Mouse (Mus musculus) CD4-positive naive resting alpha-beta T cell, adult 76 days (primary cell): Measurements from ENCODE around the gene 1700012B09Rik. TPM values are rescaled to one million over a fixed set of nuclear protein-coding genes. Genes with fewer than 3 reads are reported as not detected.

Experiments
- total RNA-seq: library from RNA; stranded (reverse); gene quantifications from one replicate; pipeline ENCODE4 v1.2.4, GENCODE M21; 2023

1700012B09Rik gene
- not detected for total RNA-seq

DNA sequence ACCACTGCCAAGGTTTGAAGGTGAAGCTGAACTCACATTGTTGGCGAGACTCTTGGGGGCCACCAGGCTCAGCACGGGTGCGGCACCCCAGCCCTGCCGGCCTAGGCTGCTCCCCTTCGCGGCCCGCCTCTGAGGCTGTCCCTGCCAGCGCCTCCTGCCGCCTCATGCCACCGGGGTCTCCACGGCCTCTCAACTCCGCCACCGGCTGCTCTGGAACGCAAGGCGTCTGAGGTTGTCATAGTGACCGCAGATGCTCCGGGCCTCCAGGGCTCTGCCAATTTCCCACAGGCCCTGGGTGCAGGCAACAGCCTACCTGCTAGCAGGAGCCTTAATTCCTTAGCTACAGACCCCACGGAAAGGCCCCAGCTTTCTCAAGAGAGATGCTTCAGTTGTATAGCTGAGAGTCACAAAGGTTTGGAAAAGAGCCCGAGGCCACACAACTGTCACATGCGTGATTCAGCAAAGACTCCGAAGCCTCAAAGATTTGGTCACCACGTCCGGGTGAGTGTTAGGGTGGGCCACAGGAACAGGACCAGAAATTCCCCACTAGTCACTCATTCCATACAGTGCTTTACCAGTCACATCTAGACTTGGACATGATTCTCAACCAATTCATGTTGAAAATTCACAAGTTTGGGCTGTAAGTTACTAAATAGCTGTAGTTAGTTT lies at the start of gene 1700012B09Rik:
Gene 1700012B09Rik (minus strand): TSS at position 228 of the 669 bp plus-strand sequence.

DNA sequence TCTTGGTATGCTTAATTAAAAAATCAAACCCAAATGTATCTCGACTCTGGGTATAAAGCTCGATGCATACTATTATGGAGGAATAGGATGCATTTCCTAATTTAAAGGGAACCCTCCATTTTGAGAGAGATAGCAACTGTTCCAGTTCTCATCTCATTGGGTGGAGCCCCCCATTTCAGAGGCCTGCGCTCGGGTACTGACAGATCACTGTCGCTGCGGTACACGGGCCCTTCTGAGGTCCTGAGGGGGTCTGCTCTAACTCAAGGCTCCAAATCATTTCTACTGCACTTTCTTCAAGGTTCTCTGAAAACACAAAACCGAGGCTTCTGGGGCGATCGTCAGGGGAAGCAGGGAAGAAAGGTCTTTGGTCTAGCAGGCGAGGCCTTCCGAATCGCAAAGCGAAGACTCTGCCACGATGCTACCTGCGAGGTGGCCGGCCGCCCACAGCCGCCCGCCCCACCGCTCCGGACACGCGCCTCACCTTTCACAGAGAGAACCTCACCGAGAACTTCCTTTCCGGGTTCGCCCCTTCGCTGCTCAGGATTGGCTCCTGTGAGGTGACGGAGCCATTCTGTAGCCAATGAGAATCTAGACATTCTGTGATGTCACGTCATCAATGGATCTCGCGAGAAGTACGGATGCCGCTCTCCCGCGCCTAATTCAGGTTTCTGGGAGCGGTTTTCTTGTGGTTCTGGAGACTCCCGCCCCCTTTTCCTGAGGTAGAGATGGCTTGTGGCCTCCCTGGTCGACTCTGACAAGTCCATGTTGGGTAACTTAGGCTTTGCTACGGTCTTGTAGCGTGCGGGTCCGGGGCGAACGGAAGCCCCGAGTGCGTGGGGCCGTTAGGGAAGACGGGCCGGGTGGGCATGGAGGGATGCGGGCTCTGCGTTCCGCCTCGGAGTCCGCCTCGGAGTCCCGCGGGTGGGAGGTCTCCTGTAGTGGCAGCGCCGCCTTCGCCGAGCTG lies 13.5 kb upstream of the 1700012B09Rik start, which contains the start of the genes Mre11a and Ankrd49:
Gene Mre11a (plus strand): TSS at position 616 of the 964 bp plus-strand sequence.
Gene Ankrd49 (minus strand): TSS at position 818 of the 964 bp plus-strand sequence.

DNA sequence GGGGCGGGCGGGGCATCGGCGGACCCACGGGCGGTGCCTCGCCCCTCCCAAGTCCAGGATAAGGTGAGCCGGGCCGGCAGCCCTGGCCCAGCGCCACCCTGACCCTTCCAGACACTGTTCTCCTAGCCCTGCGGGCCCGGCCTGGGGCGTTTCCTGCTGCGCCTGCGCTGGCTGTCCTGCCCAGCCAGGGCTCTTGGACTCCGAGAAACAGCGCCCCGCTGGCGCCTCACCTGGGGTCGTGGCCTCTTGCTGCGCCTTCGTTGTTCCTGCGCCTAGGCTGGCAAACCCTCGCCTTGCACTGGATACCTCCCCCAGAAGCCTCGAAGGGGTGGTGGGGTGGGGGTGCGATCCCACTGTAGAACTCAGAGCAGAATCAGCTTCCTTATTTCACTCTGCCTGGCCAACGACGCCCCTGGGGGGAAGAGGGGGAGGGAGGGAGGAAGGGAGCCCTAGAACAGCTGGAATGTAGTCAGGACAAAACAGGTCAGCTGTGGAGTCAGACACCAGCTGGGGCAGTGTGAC lies 18.8 kb downstream of the 1700012B09Rik start, which contains the start of gene Fut4:
Gene Fut4 (minus strand): TSS at position 393 of the 522 bp plus-strand sequence.

DNA sequence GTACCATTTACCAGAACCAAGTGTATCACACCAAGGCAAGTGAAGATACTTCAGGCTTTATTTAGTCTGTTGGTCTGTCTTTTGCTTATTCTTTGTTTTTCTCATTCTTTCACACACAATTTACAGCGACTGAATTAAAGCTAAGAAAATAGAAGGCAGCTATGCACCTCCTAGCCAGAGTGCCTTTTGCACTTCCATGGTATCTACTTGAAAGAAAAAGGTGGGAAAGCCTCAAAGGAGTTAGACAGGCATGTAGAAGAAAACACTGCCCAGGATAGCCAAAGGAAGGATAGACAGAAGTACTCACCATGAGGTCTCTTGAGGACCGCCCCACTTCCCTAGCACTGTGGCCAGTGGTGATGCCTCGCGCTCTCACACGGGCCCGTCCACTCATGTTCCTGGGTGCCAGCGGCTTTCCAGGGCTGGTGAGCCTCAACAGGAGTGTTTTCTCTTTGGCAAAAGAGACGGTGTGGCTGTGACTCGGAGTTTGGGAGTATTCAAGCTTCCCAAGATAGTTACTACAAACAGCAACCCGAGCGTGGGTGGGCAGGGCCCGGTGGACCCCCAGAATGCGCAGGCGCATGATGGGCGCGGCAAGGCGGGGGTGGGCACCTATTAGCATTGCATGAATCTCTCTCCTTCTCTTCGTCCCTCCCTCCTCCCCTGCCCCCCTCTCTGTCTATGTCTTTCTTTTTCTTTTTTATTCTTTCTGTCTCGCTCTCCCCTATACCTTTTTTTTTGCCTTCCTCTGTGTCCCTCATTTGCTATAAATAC lies 30.5 kb downstream of the 1700012B09Rik start, which contains the start of gene Piwil4:
Gene Piwil4 (minus strand): TSS at position 583 of the 774 bp plus-strand sequence.

Other genes with a start within 250 kb of the 1700012B09Rik start
- 0.06 TPM for gene Amotl1, start 126.0 kb downstream of the 1700012B09Rik start, total RNA-seq
- not detected for gene Piwil4, start 30.3 kb downstream of the 1700012B09Rik start, total RNA-seq
- 0.50 TPM for gene Fut4, start 18.6 kb downstream of the 1700012B09Rik start, total RNA-seq
- gene Mre11a, start 13.6 kb upstream of the 1700012B09Rik start, total RNA-seq = 30.2 TPM
- 24.2 TPM for gene Ankrd49, start 13.8 kb upstream of the 1700012B09Rik start, total RNA-seq
- gene Gpr83, start 89.2 kb upstream of the 1700012B09Rik start, total RNA-seq = 4.1 TPM
- gene Izumo1r, start 132.9 kb upstream of the 1700012B09Rik start, total RNA-seq = 35.0 TPM